Mouse (Mus musculus) lung, postnatal 14 days (tissue): Measurements from ENCODE around the gene Ccdc65.
A peak's percentile ranks its signal among the peaks of the same experiment; 100 is the strongest.

Source experiments
- DNase-seq: peaks from one replicate; pipeline ENCODE4 v3.0.0; 2021

Ccdc65 gene

DNA sequence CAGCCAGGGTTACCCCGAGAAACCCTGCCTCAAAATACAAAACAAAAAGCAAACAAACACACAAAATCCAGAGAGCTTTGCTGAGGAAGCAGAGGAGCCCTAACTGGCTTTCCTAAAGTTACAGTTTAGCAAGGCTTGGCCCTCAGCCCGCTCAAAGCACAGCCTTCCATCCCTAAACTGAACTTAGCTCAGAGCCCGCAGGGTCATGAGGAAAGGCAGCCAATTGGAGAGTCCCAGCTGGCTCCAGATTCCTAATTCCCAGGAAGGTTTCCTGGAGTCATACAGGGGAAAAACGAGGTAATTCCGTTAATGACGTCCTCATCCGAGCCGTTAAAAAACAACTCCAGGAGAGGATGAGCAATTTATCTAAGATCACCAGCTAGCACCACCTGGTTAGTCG, 12.3 kb upstream of the Ccdc65 start:
- DNase-seq, result peak; percentile 47

DNA sequence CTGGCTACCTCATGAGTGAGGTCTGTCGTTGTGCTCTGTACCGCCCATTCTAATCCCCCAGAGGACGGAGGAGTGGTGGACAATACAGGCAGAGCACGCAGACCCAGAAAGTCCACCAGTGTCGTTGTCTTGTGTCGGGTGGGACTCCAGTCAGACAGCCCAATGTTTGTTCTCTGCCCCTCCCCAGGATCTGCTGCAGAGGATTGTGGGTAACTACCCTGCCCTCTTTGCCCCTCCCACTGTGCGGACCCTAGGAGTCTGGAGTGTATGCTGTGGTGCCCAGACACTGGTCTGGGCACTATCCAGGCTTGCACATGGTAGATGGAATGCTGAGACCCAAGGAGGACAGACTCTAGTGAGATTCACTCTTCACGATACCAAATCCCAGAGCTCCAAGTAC, 11.8 kb upstream of the Ccdc65 start:
- no peak for DNase-seq

GRCm38 (mm10) chr15:98699190-98700105, 8.6 kb upstream of the Ccdc65 start:
- DNase-seq, result peak; percentile 92

DNA sequence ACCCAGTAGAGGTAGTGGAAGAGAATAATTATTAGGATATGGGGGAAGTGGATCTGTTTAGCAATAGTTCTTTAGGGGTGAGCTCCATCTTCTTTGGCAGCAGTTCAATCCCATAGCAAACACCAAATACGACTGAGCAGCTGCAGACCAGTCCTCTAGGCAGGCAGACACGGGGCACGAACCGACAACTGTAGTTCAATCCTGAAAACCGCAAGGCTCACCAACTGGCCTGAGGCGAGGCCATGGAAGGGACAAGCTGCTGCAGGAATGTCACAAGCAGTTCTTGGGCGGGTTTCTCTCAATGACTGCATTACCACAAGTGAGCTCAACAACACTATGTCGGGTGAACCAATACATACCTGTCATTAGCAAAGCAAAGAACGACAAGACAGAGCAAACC, 3.7 kb upstream of the Ccdc65 start:
- DNase-seq, result no peak

- peak; percentile 81 for DNase-seq
These were observed 2.4 kb downstream of the Ccdc65 start for GRCm38 (mm10) chr15:98710442-98710841.

- DNase-seq, result peak; percentile 66
These were observed 6.2 kb downstream of the Ccdc65 start for GRCm38 (mm10) chr15:98714230-98714652.

DNA sequence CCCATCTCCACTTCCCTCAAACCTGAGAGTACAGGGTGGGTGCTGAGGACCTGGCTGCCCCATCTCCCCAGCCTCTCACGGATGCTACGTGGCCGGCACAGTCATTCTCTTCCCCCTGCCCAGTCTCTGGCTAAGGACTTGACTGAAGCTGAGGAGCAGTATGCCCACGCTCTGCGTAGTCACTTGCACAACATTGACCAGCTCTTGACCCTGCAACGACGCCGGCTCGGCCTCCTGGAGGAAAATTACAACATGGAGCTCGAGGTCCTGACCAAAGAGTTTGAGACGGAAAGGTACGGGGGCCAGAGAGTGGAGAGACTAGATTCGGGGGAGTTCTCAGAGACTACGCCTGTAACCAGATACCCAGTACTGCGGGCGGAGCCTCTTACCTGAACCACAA, 9.3 kb downstream of the Ccdc65 start:
- DNase-seq, result no peak

DNA sequence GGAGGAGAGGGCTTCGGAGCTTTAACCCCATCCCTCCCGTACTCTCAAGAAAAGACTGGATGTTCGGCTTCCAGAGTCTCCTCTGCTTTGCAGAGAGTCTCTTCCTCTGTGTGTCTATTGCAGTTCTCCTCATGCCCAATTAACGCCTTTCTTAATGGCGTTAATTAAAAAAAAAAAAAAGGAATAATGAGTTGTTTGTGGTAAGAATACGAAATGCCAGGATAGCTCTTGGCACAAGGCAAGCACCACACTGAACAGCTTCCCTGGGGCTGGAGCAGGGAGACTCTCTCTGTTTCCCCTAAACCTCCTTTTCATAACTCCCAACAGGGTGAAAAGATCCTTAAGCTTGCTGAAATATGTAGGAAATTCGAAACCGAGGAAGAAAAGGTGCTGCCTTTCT, 14.2 kb downstream of the Ccdc65 start:
- no peak for DNase-seq

DNA sequence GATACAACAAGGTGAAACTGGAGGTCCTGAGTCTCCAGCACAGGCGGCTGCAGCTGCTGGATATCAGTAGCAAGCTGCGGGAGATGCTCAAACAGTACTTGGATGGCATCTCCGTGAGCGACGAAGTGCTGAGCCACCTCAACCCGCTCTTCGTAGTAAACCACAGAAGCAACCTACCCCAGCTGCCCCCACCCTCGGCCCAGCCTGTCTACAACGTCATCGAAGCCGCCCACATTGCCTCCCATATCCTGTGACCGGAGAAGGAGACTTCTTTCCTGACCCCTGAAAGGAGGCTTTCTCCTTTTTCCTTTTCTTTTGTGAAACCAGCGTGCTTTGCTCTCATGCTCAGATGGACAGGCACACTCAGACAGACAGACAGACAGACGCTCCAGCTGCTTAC, 14.8 kb downstream of the Ccdc65 start:
- DNase-seq, result no peak

- DNase-seq, result no peak
These were observed 16.4 kb downstream of the Ccdc65 start for GRCm38 (mm10) chr15:98724441-98724840.

- no peak for DNase-seq
These were observed 18.1 kb downstream of the Ccdc65 start for GRCm38 (mm10) chr15:98726079-98726478.

DNA sequence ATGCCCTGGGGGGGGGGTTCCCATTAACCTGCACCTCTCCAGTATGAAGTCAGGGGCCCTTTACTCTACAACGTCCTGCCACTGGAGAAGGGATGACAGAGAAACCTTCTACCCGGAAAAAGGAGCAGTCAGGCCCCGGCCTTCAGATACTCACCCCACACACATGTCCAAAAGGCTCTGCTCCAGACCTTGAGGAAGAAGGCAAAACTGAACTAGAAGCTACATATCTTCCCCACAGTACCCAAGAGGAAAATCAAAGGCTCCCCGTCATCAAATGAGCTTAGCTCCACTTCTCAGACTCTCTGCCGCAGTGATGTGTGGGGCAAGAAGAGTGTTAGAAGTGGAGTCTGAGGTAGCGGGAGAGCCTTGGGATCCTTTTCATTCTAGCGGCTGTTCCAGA, 18.7 kb downstream of the Ccdc65 start:
- DNase-seq, result no peak

DNA sequence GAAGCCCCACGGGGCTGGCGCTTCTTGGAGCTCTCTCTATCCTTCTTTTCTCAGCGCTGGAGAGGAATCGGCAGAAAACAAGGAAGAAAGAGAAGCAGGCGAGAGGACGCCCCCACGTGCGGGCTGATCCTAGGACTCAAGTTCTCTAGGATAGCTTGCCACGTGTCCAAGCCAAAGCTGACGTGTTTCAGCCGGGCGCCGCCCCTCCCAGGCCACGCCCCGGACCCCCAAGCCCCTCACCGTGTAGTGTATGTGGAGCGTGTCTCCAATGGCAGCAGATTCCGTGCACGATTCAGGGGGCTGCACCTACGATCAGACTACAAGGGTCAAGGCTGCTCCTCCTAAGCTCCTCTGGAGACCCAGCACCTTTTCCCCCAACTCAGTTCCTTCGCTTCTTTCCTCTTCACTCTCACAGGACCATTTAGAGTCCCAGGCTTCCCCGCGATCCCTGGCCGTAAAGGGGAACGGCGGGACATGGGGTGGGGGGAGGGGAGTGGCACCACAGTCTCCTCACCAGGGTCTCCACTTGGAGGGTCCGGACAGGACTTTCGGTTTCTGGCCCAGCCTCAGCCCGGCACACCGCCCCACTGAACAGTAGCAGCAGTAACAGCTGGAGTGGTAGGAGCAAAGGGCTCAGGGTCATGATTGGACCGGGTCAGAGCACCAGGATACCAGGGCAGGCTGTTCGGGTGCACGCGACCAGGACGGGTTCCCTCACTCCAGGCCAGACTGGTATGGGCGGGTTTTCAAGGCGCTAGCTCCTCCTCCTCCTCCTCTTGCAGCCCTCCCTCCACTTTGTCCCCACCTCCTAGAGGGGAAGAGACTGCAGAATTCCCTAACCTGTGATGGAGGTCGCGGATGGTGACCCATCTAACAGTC, 19.7 kb downstream of the Ccdc65 start, which contains the start of gene Fkbp11:
TSS of gene Fkbp11 (minus strand) at position 756 of the 879 bp plus-strand sequence.
- peak; percentile 71 for DNase-seq

- no peak for DNase-seq
These were observed 20.4 kb downstream of the Ccdc65 start for GRCm38 (mm10) chr15:98728366-98728765.

DNA sequence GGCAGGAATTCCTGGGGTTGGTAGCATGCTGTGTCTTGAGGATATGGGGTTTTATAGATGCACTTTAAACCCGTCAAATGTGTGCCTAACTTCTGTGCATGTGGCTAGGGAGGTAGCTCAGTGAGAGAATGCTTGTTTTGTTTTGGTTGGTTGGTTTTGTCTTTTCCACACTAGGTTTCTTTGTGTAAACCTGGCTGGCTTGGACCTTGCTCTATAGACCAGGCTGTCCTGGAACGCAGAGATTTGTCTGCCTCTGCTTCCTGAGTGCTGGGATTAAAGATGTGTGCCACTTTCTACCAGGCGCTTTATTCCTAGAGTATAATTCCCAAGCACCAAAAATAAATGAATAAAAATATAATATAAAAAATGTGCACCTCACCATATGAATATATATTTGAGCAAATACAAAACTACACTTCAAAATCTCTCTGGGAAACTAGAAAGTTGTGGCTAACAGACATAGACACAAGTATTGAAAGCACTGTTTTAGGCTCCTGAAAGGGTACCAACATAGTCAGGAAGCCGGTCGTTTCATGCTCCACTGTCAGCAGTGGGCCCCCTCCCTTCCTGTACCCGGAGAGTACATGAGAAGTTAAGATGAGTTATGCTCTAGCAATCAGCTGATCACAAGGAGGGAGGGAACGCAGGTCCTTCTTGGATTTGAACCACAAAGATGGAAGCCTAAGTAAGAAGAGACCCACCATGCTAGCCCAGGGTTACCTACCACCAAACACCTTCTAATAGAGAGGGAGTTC, 22.0 kb downstream of the Ccdc65 start:
- DNase-seq, result no peak

GRCm38 (mm10) chr15:98730790-98731189, 22.8 kb downstream of the Ccdc65 start:
- no peak for DNase-seq

- DNase-seq, result no peak
These were observed 24.1 kb downstream of the Ccdc65 start for GRCm38 (mm10) chr15:98732006-98732531.

DNA sequence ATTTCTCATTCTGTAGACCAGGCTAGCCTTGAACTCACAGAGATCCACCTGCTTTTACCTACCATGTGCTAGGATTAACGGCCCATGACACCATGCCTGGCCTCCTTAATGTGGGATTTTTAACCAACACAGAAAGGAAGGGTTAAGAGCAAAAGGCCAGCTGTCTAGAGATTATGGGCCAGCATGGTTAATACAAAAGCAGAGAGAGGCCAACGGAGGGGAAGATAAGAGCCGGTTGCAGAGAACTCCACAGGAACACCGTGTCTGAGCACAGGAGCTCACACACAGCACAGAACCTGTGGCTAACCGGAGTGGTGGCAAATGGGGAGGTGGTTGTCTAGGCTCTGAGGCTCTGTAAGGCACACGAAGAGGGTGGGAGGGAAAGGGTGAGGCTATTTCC, 25.4 kb downstream of the Ccdc65 start:
- no peak for DNase-seq

GRCm38 (mm10) chr15:98733976-98734566, 26.1 kb downstream of the Ccdc65 start:
- DNase-seq, result no peak

DNA sequence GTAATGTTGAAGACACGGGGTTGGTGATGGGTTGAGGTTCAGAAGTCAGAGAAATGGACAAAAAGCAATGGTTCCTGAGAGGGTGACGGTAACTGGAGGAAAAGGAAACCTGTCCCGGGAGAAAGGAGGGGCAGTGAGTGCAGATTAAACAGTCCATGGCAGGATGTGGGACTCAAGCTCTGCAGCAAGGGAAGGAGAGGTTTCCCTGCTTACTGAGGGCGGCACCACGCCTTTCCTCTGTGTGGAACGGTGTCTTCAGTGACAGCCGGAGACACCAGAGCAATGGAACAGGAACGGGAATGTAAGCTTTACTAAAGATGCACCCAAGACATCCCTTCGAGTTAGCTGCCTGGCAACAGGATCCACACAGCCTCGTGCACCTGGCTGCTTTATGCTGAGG, 28.5 kb downstream of the Ccdc65 start:
- DNase-seq, result no peak

- DNase-seq, result peak; percentile 60
These were observed 29.9 kb downstream of the Ccdc65 start for GRCm38 (mm10) chr15:98737881-98738280.

DNA sequence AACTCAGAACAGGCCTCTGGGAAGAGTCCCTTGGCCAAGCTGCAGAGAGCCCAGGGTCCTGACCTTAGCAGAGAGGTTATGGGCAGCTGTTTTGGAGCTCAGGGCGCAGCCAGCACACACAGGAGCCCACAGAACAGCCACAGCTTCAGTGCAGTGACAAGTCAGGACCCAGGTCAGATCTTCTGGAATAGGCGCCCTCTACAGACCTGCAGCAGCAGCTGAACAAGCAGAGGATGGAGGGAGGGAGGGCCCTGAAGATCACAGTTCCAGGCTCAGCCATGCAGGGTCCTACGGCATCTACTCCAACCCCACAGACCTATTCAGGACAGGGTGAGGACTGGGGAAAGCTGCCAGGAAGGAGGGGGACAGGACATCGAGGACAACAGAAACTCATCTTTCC, 30.8 kb downstream of the Ccdc65 start:
- DNase-seq, result no peak
